Mouse (Mus musculus): ENCODE measurements around the gene Tubgcp5. TPM values are rescaled to one million over a fixed set of nuclear protein-coding genes. Genes with fewer than 3 reads are reported as not detected.

Tubgcp5 gene
- polyA plus RNA-seq, 1 experiment = 26.9 TPM

DNA sequence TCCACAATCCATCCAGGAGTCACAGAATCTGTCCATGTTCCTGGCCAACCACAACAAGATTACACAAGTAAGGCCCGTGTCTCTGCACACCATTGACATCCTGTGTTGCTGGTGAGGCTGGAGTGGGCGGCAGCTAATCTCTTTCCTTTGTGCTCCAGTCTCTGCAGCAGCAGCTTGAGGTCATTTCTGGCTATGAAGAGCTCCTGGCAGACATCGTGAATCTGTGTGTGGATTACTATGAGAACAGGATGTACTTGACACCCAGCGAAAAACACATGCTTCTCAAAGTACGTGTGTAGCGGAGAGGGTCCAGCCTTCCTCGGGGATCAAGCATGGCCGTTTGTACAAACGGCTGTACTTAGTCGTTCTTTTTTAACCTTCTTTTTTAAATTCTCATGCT, 83.8 kb downstream of the Tubgcp5 start:
- Histone ChIP-seq H3K9me3 (replicated peaks; ENCODE audit: control insufficient read depth, insufficient read depth, low read length, poor library complexity, severe bottlenecking) (no peaks in the 10 kb centered on the region), H3K9ac (ENCODE audit: low read depth, poor library complexity, severe bottlenecking) (no peak overlapping the region), H3K27me3 (ENCODE audit: control insufficient read depth, insufficient read depth, low read length, poor library complexity, severe bottlenecking) (no peaks in the 10 kb centered on the region), H3K4me1 (ENCODE audit: control insufficient read depth, insufficient read depth, low read length) (no peaks in the 10 kb centered on the region), H3K27ac (ENCODE audit: insufficient read depth, low read length) (no peak overlapping the region), H3K4me3 (ENCODE audit: low read depth, low read length) (no peak overlapping the region), H3K36me3 (ENCODE audit: control insufficient read depth, insufficient read depth, low read length, poor library complexity, severe bottlenecking) (peaks cover 44% of the 10 kb centered on the region)
- TF ChIP-seq CTCF (IDR thresholded peaks at IDR 0.05; ENCODE audit: low read depth, low read length) (no peak), POLR2A (IDR thresholded peaks at IDR 0.05; ENCODE audit: insufficient read depth, low read length) (no peak), EP300 (IDR thresholded peaks at IDR 0.05; ENCODE audit: insufficient read depth, low read depth, low read length) (no peak)

DNA sequence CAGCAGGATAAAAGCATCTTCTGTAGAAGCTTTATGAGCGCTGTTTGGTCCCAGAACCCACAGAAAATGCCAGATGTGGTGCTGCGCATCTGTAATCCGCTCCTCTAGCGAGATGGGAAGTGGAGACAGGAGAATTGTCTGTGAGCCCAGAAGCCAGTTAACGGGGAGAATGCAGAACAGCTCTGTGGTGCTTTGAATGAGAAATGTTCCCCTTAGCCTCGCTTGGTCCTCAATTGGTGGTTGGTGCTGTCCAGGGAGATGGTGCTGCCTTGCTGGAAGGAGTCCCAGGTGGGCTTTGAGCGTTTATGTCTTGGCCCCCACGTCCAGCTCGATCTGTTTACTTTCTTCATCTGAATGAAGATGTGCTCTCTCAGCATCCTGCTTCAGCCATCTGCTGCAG, 86.9 kb downstream of the Tubgcp5 start:
- Histone ChIP-seq H3K4me1 (ENCODE audit: control insufficient read depth, insufficient read depth, low read length) (no peaks in the 10 kb centered on the region), H3K9ac (ENCODE audit: low read depth, poor library complexity, severe bottlenecking) (no peak overlapping the region), H3K27me3 (ENCODE audit: control insufficient read depth, insufficient read depth, low read length, poor library complexity, severe bottlenecking) (no peaks in the 10 kb centered on the region), H3K36me3 (ENCODE audit: control insufficient read depth, insufficient read depth, low read length, poor library complexity, severe bottlenecking) (peaks cover 22% of the 10 kb centered on the region), H3K4me3 (ENCODE audit: low read depth, low read length) (no peak overlapping the region), H3K27ac (ENCODE audit: insufficient read depth, low read length) (no peak overlapping the region), H3K9me3 (replicated peaks; ENCODE audit: control insufficient read depth, insufficient read depth, low read length, poor library complexity, severe bottlenecking) (no peaks in the 10 kb centered on the region)
- no peak for TF ChIP-seq CTCF (IDR thresholded peaks at IDR 0.05; ENCODE audit: low read depth, low read length)
- TF ChIP-seq POLR2A (IDR thresholded peaks at IDR 0.05; ENCODE audit: insufficient read depth, low read length) = no peak
- TF ChIP-seq EP300 (IDR thresholded peaks at IDR 0.05; ENCODE audit: insufficient read depth, low read depth, low read length) = no peak

Other genes with a start within 250 kb of the Tubgcp5 start
- not detected in 2 replicates for gene Siglech, start 26.0 kb upstream of the Tubgcp5 start, polyA plus RNA-seq (2011; ENCODE audit: insufficient read depth, insufficient read length, low read depth, missing spikeins)
- gene Cyfip1, start 47.6 kb downstream of the Tubgcp5 start, polyA plus RNA-seq (2011; ENCODE audit: insufficient read depth, insufficient read length, low read depth, missing spikeins) = 97.9 and 98.9 TPM in 2 replicates
- gene Nipa2, start 168.3 kb downstream of the Tubgcp5 start, polyA plus RNA-seq (2011; ENCODE audit: insufficient read depth, insufficient read length, low read depth, missing spikeins) = 44.9 and 47.6 TPM in 2 replicates
- 2.3 and 3.3 TPM in 2 replicates for gene Nipa1, start 225.8 kb downstream of the Tubgcp5 start, polyA plus RNA-seq (2011; ENCODE audit: insufficient read depth, insufficient read length, low read depth, missing spikeins)

Measured in ES-Bruce4 (cell line).